Comparison of ENCODE assay signal across 11 mouse cellular contexts in the genomic region with DNA sequence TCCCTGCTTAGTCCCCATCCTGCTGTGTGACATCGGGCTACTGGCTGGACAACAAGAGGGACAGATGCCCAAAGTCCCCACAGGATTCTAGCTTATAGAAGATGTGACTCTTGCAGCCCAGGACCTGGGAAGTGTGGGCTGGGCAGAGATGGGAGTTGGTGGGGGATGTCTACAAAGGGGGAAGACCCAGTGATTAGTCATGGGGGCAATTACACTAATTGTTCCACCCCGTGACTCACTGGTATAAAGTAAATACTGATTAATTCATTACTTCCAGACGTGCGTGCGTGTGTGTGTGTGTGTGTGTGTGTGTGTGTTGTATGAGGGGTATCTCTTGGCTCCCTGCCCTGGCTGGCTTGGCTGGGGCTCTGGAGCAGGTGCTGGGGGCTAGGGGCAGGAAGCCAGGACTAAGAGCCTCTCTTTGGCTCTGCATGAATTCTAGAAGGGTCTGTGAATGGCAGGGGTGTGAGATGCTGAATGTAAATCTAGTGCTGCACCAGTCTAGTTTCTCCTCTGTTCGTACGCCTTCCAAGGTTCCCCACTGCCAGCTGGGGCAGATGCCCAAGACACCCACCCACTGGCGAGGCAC. TPM values are rescaled to one million over a fixed set of nuclear protein-coding genes. Genes with fewer than 3 reads are reported as not detected.
A peak's percentile ranks its signal among the peaks of the same experiment; 100 is the strongest.
DNase-seq lines count a peak whose midpoint lies in the region; ATAC-seq and TF ChIP-seq lines count a peak whose summit lies in the region.
"Had no signal": no experiment of that assay in that cellular context is flagged by ENCODE, and none has a peak within 500 bp of the region (broad histone marks: within the 10 kb centered on the region; RNA-seq: fewer than 3 reads in every experiment).

No protein-coding gene starts in this region.

- H3K27ac ChIP-seq in forebrain, postnatal 0 days (ENCODE audit: low read depth, low read length) = peak overlapping the region; percentile 70
- peak overlapping the region; percentile 90 for H3K27ac ChIP-seq in midbrain, postnatal 0 days (ENCODE audit: low read depth, low read length)
- H3K27ac ChIP-seq: kidney, postnatal 0 days had no signal

- peaks cover 42% of the 10 kb centered on the region for H3K4me1 ChIP-seq in forebrain, postnatal 0 days (ENCODE audit: insufficient read depth)
- H3K4me1 ChIP-seq in midbrain, postnatal 0 days (ENCODE audit: insufficient read depth, low read length) = peaks cover 43% of the 10 kb centered on the region

- H3K9ac ChIP-seq in forebrain, postnatal 0 days = no peak overlapping the region
- 0 out of 2 replicates have a peak overlapping the region, but pooled peaks have one; percentile 50 for H3K9ac ChIP-seq in midbrain, postnatal 0 days (replicated peaks; ENCODE audit: low read length, poor library complexity, severe bottlenecking)

- ATAC-seq in forebrain, postnatal 0 days = peak; percentile 77
- ATAC-seq in midbrain, postnatal 0 days (ENCODE audit: low FRiP score) = peak; percentile 17; the same call in 1 of the 2 replicates

- H3K4me3 ChIP-seq in forebrain, postnatal 0 days (ENCODE audit: low read depth, low read length) = no peak overlapping the region
- H3K4me3 ChIP-seq in midbrain, postnatal 0 days (ENCODE audit: low read depth, low read length) = no peak overlapping the region

- no peaks in the 10 kb centered on the region for H3K27me3 ChIP-seq in forebrain, postnatal 0 days (ENCODE audit: insufficient read depth, low read length)
- H3K27me3 ChIP-seq in midbrain, postnatal 0 days (ENCODE audit: insufficient read depth, low read length) = no peaks in the 10 kb centered on the region

- H3K36me3 ChIP-seq in forebrain, postnatal 0 days (ENCODE audit: insufficient read depth) = peaks cover 14% of the 10 kb centered on the region; the same call in 1 of the 2 replicates
- H3K36me3 ChIP-seq in midbrain, postnatal 0 days (ENCODE audit: insufficient read depth, low read length) = peaks cover 12% of the 10 kb centered on the region

- 11% methylated on average over 8 of the region's 8 CpGs for WGBS in forebrain, postnatal 0 days
- 38% methylated on average over 8 of the region's 8 CpGs for WGBS in midbrain, postnatal 0 days

- no peak for TF ChIP-seq CTCF in forebrain, postnatal 0 days (IDR thresholded peaks at IDR 0.05; ENCODE audit: low read depth)
- TF ChIP-seq CTCF in midbrain, postnatal 0 days (IDR thresholded peaks at IDR 0.05) = no peak

- no peak overlapping the region for H3K4me2 ChIP-seq in forebrain, postnatal 0 days (ENCODE audit: low read depth)
- no peak overlapping the region for H3K4me2 ChIP-seq in midbrain, postnatal 0 days (ENCODE audit: low read depth, low read length, poor library complexity, severe bottlenecking)

- no peaks in the 10 kb centered on the region for H3K9me3 ChIP-seq in forebrain, postnatal 0 days (ENCODE audit: low read length)
- no peaks in the 10 kb centered on the region for H3K9me3 ChIP-seq in midbrain, postnatal 0 days (ENCODE audit: low read length)

- DNase-seq in cerebellum, postnatal 10 days = peak; percentile 96 to 97
- DNase-seq in cerebellum, adult 8-10 months = no peak
- peak; percentile 68 to 75 for DNase-seq in layer of hippocampus, postnatal 14 days (ENCODE audit: low spot score in 2 of 2)
- no peak for DNase-seq in layer of hippocampus, adult 11-12 months (ENCODE audit: low spot score)
- DNase-seq in forebrain, postnatal 0 days = peak; percentile 87
- peak; percentile 89 for DNase-seq in midbrain, postnatal 0 days (ENCODE audit: low spot score)
- no peak for DNase-seq in urinary bladder, adult 18-20 months (ENCODE audit: low spot score in 2 of 2)
- no peak for DNase-seq in testis, postnatal 14 days (ENCODE audit: low spot score)
- DNase-seq: heart, adult 18-20 months; lung, adult 2 months had no signal

RNA-seq across cellular contexts. Expression of a gene that starts 22.5 kb away (rescaled TPM):
- total RNA-seq in layer of hippocampus, postnatal 14 days (2021) = 100 to 1,000 TPM; 220 to 233 TPM
- total RNA-seq in forebrain, postnatal 0 days (2014; rRNA removed) = 318 and 421 TPM in 2 replicates
- 159 and 204 TPM in 2 replicates for polyA plus RNA-seq in forebrain, postnatal 0 days (2015; fragmentation: Nextera tagmentation; extraction: Ambion mirVana)
- total RNA-seq in midbrain, postnatal 0 days (2014; rRNA removed) = 645 and 733 TPM in 2 replicates
- polyA plus RNA-seq in midbrain, postnatal 0 days (2015; fragmentation: Nextera tagmentation; extraction: Ambion mirVana) = 241 and 242 TPM in 2 replicates

Comparison
In these comparisons a context has a peak if more than half of its experiments do, and no peak if none do; other contexts are left out.
1. DNase-seq: peak in cerebellum, postnatal 10 days (2 of 2), layer of hippocampus, postnatal 14 days (2 of 2), forebrain, postnatal 0 days (single experiment) and midbrain, postnatal 0 days (single experiment); none in cerebellum, adult 8-10 months (single experiment), layer of hippocampus, adult 11-12 months (single experiment), urinary bladder, adult 18-20 months (0 of 2) and testis, postnatal 14 days (single experiment).